Mouse (Mus musculus) cerebellum, postnatal 14 days (tissue): ENCODE measurements around the gene E330034G19Rik.

Experiments
- DNase-seq, 2 experiments: peaks; one replicate each; pipeline ENCODE4 v3.0.0; 2021; ENCODE audit warnings: mixed read lengths in 2 of 2

E330034G19Rik gene

DNA sequence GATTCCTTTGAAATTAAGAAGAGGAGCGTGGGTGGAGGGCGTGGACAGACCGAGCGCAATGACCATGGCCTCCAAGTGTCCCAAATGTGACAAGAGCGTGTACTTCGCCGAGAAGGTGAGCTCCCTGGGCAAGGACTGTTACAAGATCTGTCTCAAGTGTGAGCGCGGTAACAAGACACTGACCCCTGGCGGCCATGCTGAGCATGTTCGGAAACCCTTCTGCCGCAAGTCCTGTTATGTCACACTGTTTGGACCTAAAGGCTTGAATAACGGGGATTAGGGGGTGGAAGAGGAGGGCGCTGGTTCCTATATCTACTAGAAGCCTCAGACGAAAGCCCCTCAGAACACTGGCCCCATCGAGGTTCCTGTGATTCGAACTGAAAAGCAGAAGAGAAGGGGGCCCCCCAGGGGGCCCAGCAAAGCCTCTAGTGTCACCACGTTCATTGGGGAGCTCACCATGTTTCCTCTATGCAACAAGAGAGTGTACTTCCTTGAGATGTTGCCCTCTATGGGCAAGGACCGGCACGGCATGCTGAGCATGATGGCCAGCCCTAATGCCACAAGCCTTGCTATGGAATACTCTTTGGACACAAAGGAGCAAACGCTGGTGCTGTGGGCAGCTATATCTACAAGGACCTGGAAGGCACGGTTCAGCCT, 65.4 kb downstream of the E330034G19Rik start:
- DNase-seq: peak; percentile 68 to 71
